ENCODE assay signal across 29 mouse cellular contexts in genomic region chr5:110471285-110471684, GRCm38 (mm10). TPM values are rescaled to one million over a fixed set of nuclear protein-coding genes. Genes with fewer than 3 reads are reported as not detected.
A peak's percentile ranks its signal among the peaks of the same experiment; 100 is the strongest.
DNase-seq lines count a peak whose midpoint lies in the region; ATAC-seq and TF ChIP-seq lines count a peak whose summit lies in the region.
"Had no signal": no experiment of that assay in that cellular context is flagged by ENCODE, and none has a peak within 500 bp of the region (broad histone marks: within the 10 kb centered on the region; RNA-seq: fewer than 3 reads in every experiment).

No protein-coding gene starts in this region.

- 0 out of 2 replicates have a peak, but pooled peaks have one; percentile 0 for TF ChIP-seq EP300 in CH12.LX (IDR thresholded peaks at IDR 0.05; ENCODE audit: low read length)
- peak; percentile 81; the same call in 1 of the 2 replicates for TF ChIP-seq EP300 in ES-Bruce4 (IDR thresholded peaks at IDR 0.05; ENCODE audit: insufficient read depth, low read depth, low read length)

- peaks cover 28 to 58% of the 10 kb centered on the region in 2 experiments for H3K4me1 ChIP-seq in CH12.LX (ENCODE audit: control insufficient read depth in 1 of 2, insufficient read depth in 2 of 2)
- H3K4me1 ChIP-seq in ES-Bruce4 (ENCODE audit: control insufficient read depth, insufficient read depth, low read length) = peaks cover 14% of the 10 kb centered on the region
- peaks cover 9% of the 10 kb centered on the region for H3K4me1 ChIP-seq in hindbrain, embryonic 16.5 days (ENCODE audit: control insufficient read depth, insufficient read depth, low read depth, low read length)
- no peaks in the 10 kb centered on the region for H3K4me1 ChIP-seq in liver, embryonic 11.5 days (replicated peaks; ENCODE audit: control insufficient read depth, insufficient read depth, low read length)
- H3K4me1 ChIP-seq: embryonic facial prominence, embryonic 15.5 days had no signal

- TF ChIP-seq CTCF in CH12.LX (conservative IDR thresholded peaks at IDR 0.05 in 1 of 2, IDR thresholded peaks at IDR 0.05 in 1 of 2; ENCODE audit: low read depth in 2 of 2, low read length in 2 of 2) (no peak), ES-Bruce4 (IDR thresholded peaks at IDR 0.05; ENCODE audit: low read depth, low read length) (no peak)

- in situ Hi-C loops in CH12.LX (cut with MboI; ENCODE audit: low pct_ligation_motif_present, low pct_unique_long_range_greater_than_20kb, low sequenced_read_pairs) = no loop called here

- no peak overlapping the region for H3ac ChIP-seq in myocyte (ENCODE audit: control insufficient read depth, insufficient read length)

- H3K4me2 ChIP-seq in CH12.LX (ENCODE audit: insufficient read depth, low read depth, poor library complexity, severe bottlenecking) = peak overlapping the region; percentile 44
- H3K4me2 ChIP-seq in myocyte (ENCODE audit: low read depth) = peak overlapping the region; percentile 30
- H3K4me2 ChIP-seq in hindbrain, embryonic 16.5 days (ENCODE audit: low read length) = no peak overlapping the region
- no peak overlapping the region for H3K4me2 ChIP-seq in liver, embryonic 11.5 days
- H3K4me2 ChIP-seq: embryonic facial prominence, embryonic 12.5 days; embryonic facial prominence, embryonic 15.5 days; heart, embryonic 12.5 days; heart, embryonic 15.5 days; hindbrain, embryonic 13.5 days had no signal

- H3K79me2 ChIP-seq in CH12.LX (replicated peaks; ENCODE audit: control insufficient read depth, extremely low read depth, insufficient read depth, poor library complexity, severe bottlenecking) = no peaks in the 10 kb centered on the region
- no peaks in the 10 kb centered on the region for H3K79me2 ChIP-seq in myocyte (ENCODE audit: control insufficient read depth, insufficient read depth)

- H3K9me3 ChIP-seq in CH12.LX (replicated peaks; ENCODE audit: low read length) (no peaks in the 10 kb centered on the region), ES-Bruce4 (replicated peaks; ENCODE audit: control insufficient read depth, insufficient read depth, low read length, poor library complexity, severe bottlenecking) (no peaks in the 10 kb centered on the region)
- no peaks in the 10 kb centered on the region for H3K9me3 ChIP-seq in hindbrain, embryonic 16.5 days (ENCODE audit: control insufficient read depth, low read length)
- no peaks in the 10 kb centered on the region for H3K9me3 ChIP-seq in liver, embryonic 11.5 days (ENCODE audit: control insufficient read depth, low read length)
- H3K9me3 ChIP-seq: embryonic facial prominence, embryonic 12.5 days; embryonic facial prominence, embryonic 15.5 days; heart, embryonic 12.5 days; heart, embryonic 15.5 days; hindbrain, embryonic 10.5 days; hindbrain, embryonic 13.5 days had no signal

- H3K9ac ChIP-seq in CH12.LX (ENCODE audit: insufficient read depth, low read depth) (peak overlapping the region; percentile 8; the same call in 1 of the 2 replicates), ES-Bruce4 (ENCODE audit: low read depth, poor library complexity, severe bottlenecking) (no peak overlapping the region)
- no peak overlapping the region for H3K9ac ChIP-seq in hindbrain, embryonic 16.5 days (ENCODE audit: low read depth, low read length)
- no peak overlapping the region for H3K9ac ChIP-seq in liver, embryonic 11.5 days (ENCODE audit: low read depth, low read length)
- H3K9ac ChIP-seq: embryonic facial prominence, embryonic 12.5 days; embryonic facial prominence, embryonic 15.5 days; forebrain, postnatal 0 days; heart, embryonic 12.5 days; heart, embryonic 15.5 days; hindbrain, embryonic 13.5 days had no signal

- H3K27me3 ChIP-seq in CH12.LX (replicated peaks) = no peaks in the 10 kb centered on the region
- no peaks in the 10 kb centered on the region for H3K27me3 ChIP-seq in ES-Bruce4 (ENCODE audit: control insufficient read depth, insufficient read depth, low read length, poor library complexity, severe bottlenecking)
- H3K27me3 ChIP-seq in myocyte (ENCODE audit: control insufficient read depth, insufficient read depth, insufficient read length) = peaks cover 26% of the 10 kb centered on the region
- H3K27me3 ChIP-seq in hindbrain, embryonic 16.5 days (replicated peaks; ENCODE audit: control insufficient read depth, insufficient read depth, low read length) = no peaks in the 10 kb centered on the region
- no peaks in the 10 kb centered on the region for H3K27me3 ChIP-seq in liver, embryonic 11.5 days (replicated peaks; ENCODE audit: control insufficient read depth, insufficient read depth, low read length)
- H3K27me3 ChIP-seq: embryonic facial prominence, embryonic 12.5 days had no signal

- H3K4me3 ChIP-seq in CH12.LX (replicated peaks in 1 of 3; ENCODE audit: low read depth in 2 of 3, low read length in 2 of 3, poor library complexity in 1 of 3) = no peak overlapping the region
- H3K4me3 ChIP-seq in ES-Bruce4 (ENCODE audit: low read depth, low read length) = no peak overlapping the region
- H3K4me3 ChIP-seq in myocyte = no peak overlapping the region
- no peak overlapping the region for H3K4me3 ChIP-seq in hindbrain, embryonic 16.5 days (ENCODE audit: low read length)
- no peak overlapping the region for H3K4me3 ChIP-seq in liver, embryonic 11.5 days (ENCODE audit: low read depth, low read length)
- H3K4me3 ChIP-seq: embryonic facial prominence, embryonic 12.5 days; embryonic facial prominence, embryonic 15.5 days; gastrocnemius, adult 2 months; heart, embryonic 12.5 days; heart, embryonic 15.5 days; hindbrain, embryonic 10.5 days; hindbrain, embryonic 13.5 days had no signal

- WGBS in hindbrain, embryonic 16.5 days = 44% methylated on average over 4 of the region's 4 CpGs
- WGBS in liver, embryonic 11.5 days = 39% methylated on average over 4 of the region's 4 CpGs

- DNase-seq in CH12.LX (ENCODE audit: extremely low read depth) (no peak), R1 (ENCODE audit: low read depth, low spot score) (peak; percentile 70)
- no peak for DNase-seq in left cerebral cortex, postnatal 25 days (ENCODE audit: low spot score in 2 of 2)
- DNase-seq in liver, embryonic 11.5 days (ENCODE audit: low spot score) = no peak
- DNase-seq: adrenal gland, adult 2 months; adrenal gland, postnatal 14 days; B cell, adult 2 months; cerebellum, adult 11 months; cerebellum, adult 2 months; cerebellum, adult 9-11 months; cerebellum, postnatal 25 days; forebrain, postnatal 0 days; gastrocnemius, adult 2 months; gastrocnemius, postnatal 14 days; heart, adult 18-20 months; heart, postnatal 10 days; heart, postnatal 36 days had no signal

- dilution Hi-C loops in CH12.LX (cut with MboI; ENCODE audit: extremely low pct_ligation_motif_present, extremely low pct_unique_long_range_greater_than_20kb, low sequenced_read_pairs) = no loop called here

- TF ChIP-seq RAD21 in CH12.LX (IDR thresholded peaks at IDR 0.05; ENCODE audit: low read depth, low read length) = no peak

- H3K27ac ChIP-seq in CH12.LX (ENCODE audit: insufficient read depth, low read depth) = peak overlapping the region; percentile 8; the same call in 1 of the 2 replicates
- H3K27ac ChIP-seq in ES-Bruce4 (ENCODE audit: insufficient read depth, low read length) = peak overlapping the region; percentile 85
- no peak overlapping the region for H3K27ac ChIP-seq in hindbrain, embryonic 16.5 days (ENCODE audit: low read depth, low read length)
- no peak overlapping the region for H3K27ac ChIP-seq in liver, embryonic 11.5 days (ENCODE audit: low read depth, low read length)
- H3K27ac ChIP-seq: embryonic facial prominence, embryonic 12.5 days; embryonic facial prominence, embryonic 15.5 days; heart, embryonic 15.5 days; hindbrain, embryonic 13.5 days; hindbrain, postnatal 0 days had no signal

- intact Hi-C loops in left cerebral cortex, postnatal 25 days (cut with DNase I) = no loop called here

- TF ChIP-seq POLR2A in CH12.LX (IDR thresholded peaks at IDR 0.05; ENCODE audit: low read depth, low read length) = no peak
- no peak for TF ChIP-seq POLR2A in ES-Bruce4 (IDR thresholded peaks at IDR 0.05; ENCODE audit: insufficient read depth, low read length)
- no peak for TF ChIP-seq POLR2A in myocyte (IDR thresholded peaks at IDR 0.05; ENCODE audit: insufficient read length, low read depth)

- H3K36me3 ChIP-seq in CH12.LX (replicated peaks in 1 of 2; ENCODE audit: control insufficient read depth in 1 of 2, insufficient read depth in 1 of 2, low read length in 1 of 2) (no peaks in the 10 kb centered on the region), ES-Bruce4 (ENCODE audit: control insufficient read depth, insufficient read depth, low read length, poor library complexity, severe bottlenecking) (no peaks in the 10 kb centered on the region), myocyte (ENCODE audit: control insufficient read depth, insufficient read depth) (no peaks in the 10 kb centered on the region)
- H3K36me3 ChIP-seq in hindbrain, embryonic 16.5 days (ENCODE audit: control insufficient read depth, insufficient read depth, low read length) = no peaks in the 10 kb centered on the region
- no peaks in the 10 kb centered on the region for H3K36me3 ChIP-seq in liver, embryonic 11.5 days (ENCODE audit: control insufficient read depth, insufficient read depth, low read length)
- H3K36me3 ChIP-seq: embryonic facial prominence, embryonic 12.5 days; embryonic facial prominence, embryonic 15.5 days; heart, embryonic 12.5 days; heart, embryonic 15.5 days; hindbrain, embryonic 10.5 days; hindbrain, embryonic 13.5 days had no signal

- ATAC-seq in hindbrain, embryonic 16.5 days = no peak
- no peak for ATAC-seq in liver, embryonic 11.5 days (replicated peaks; ENCODE audit: low FRiP score)
- ATAC-seq: forebrain, embryonic 14.5 days; inflammation-experienced regulatory T-cells, adult 6 months had no signal

TF ChIP-seq in CH12.LX, 34 proteins besides CTCF, POLR2A, EP300 and RAD21 (continues in another document):
- TF ChIP-seq CHD2 (IDR thresholded peaks at IDR 0.05; ENCODE audit: low read length) = peak; percentile 43; the same call in 1 of the 2 replicates
- TF ChIP-seq CHD1 (IDR thresholded peaks at IDR 0.05; ENCODE audit: low read depth, low read length) = no peak
- no peak for TF ChIP-seq MEF2A (IDR thresholded peaks at IDR 0.05; ENCODE audit: borderline replicate concordance, low read depth, low read length)

TF ChIP-seq in myocyte, 11 proteins besides CTCF, POLR2A, EP300 and RAD21 (continues in another document):
- TF ChIP-seq MAX (IDR thresholded peaks at IDR 0.05; ENCODE audit: low read depth) (no peak), CEBPB (IDR thresholded peaks at IDR 0.05; ENCODE audit: insufficient read depth, poor library complexity, severe bottlenecking) (no peak), SRF (IDR thresholded peaks at IDR 0.05; ENCODE audit: control insufficient read depth, insufficient read length, low read depth) (no peak)

RNA-seq across cellular contexts. Expression of gene Fbrsl1, which starts 23.0 kb away (rescaled TPM):
- total RNA-seq in CH12.LX (2012; rRNA removed) (9.1 and 9.8 TPM in 2 replicates), CH12.LX (2014; rRNA removed) (3.0 and 4.1 TPM in 2 replicates)
- polyA plus RNA-seq in CH12.LX (2012; ENCODE audit: insufficient read length, low read depth) (26.7 and 32.0 TPM in 2 replicates), ES-Bruce4 (2011; ENCODE audit: insufficient read depth, insufficient read length, low read depth, missing spikeins) (51.7 and 65.7 TPM in 2 replicates), myocyte (2012; fragmentation: generic; extraction: Trizol) (19.0 TPM)
- 10 to 100 TPM; 68.6 to 73.8 TPM for total RNA-seq in left cerebral cortex, postnatal 25 days (2021)
- 10.7 and 13.6 TPM in 2 replicates for polyA plus RNA-seq in hindbrain, embryonic 16.5 days (2015; fragmentation: Nextera tagmentation; extraction: Ambion mirVana)
- 12.9 and 13.8 TPM in 2 replicates for polyA plus RNA-seq in liver, embryonic 11.5 days (2014; fragmentation: Nextera tagmentation; extraction: Ambion mirVana)

Comparison
In these comparisons a context has a peak if more than half of its experiments do, and no peak if none do; other contexts are left out.
1. H3K27ac ChIP-seq: peak in CH12.LX (single experiment) and ES-Bruce4 (single experiment); none in hindbrain, embryonic 16.5 days (single experiment) and liver, embryonic 11.5 days (single experiment).
2. H3K4me2 ChIP-seq: peak in CH12.LX (single experiment) and myocyte (single experiment); none in hindbrain, embryonic 16.5 days (single experiment) and liver, embryonic 11.5 days (single experiment).